Mouse (Mus musculus) lung, embryonic 14.5 days (tissue): ENCODE results near the gene Bid. TPM values are rescaled to one million over a fixed set of nuclear protein-coding genes. Genes with fewer than 3 reads are reported as not detected.

Experiments
- ATAC-seq: fragments of 200-750 bp; cut with Nextera tagmentation; 2 replicates; pipeline ENCODE4 v1.8.0; 2017; ENCODE audit warnings: mild to moderate bottlenecking, moderate TSS enrichment, moderate library complexity; ENCODE audit not compliant: insufficient read depth
- DNase-seq: peaks from one replicate; pipeline ENCODE4 v3.0.0-alpha.2; 2015
- H3K27ac ChIP-seq: fragments of 300-500 bp; sonication (generic); 2 replicates; pipeline ENCODE4 v1.5.1; 2014; ENCODE audit warnings: low read depth, mild to moderate bottlenecking, moderate library complexity
- H3K27me3 ChIP-seq: fragments of 300-500 bp; sonication (generic); 2 replicates; pipeline ENCODE4 v1.6.1; 2014; ENCODE audit warnings: low read length, control low read depth; ENCODE audit not compliant: insufficient read depth
- H3K36me3 ChIP-seq: fragments of 300-500 bp; sonication (generic); 2 replicates; pipeline ENCODE4 v1.6.1; 2014; ENCODE audit warnings: control low read depth; ENCODE audit not compliant: insufficient read depth
- H3K4me1 ChIP-seq: fragments of 300-500 bp; sonication (generic); 2 replicates; pipeline ENCODE4 v1.6.1; 2014; ENCODE audit warnings: antibody characterized with exemption, control low read depth; ENCODE audit not compliant: insufficient read depth
- H3K4me2 ChIP-seq: fragments of 300-500 bp; sonication (generic); 2 replicates; pipeline ENCODE4 v1.6.1; 2014; ENCODE audit warnings: mild to moderate bottlenecking
- H3K4me3 ChIP-seq: fragments of 300-500 bp; sonication (generic); 2 replicates; pipeline ENCODE4 v1.5.1; 2014; ENCODE audit warnings: low read depth, low read length
- H3K9ac ChIP-seq: fragments of 300-500 bp; sonication (generic); 2 replicates; pipeline ENCODE4 v1.6.1; 2014
- H3K9me3 ChIP-seq: fragments of 300-500 bp; sonication (generic); 2 replicates; pipeline ENCODE4 v1.6.1; 2016; ENCODE audit warnings: low read depth, low read length, control low read depth
- CTCF ChIP-seq: IDR thresholded peaks from 2 replicates; pipeline ENCODE4 v1.5.1; 2016; ENCODE audit warnings: antibody characterized with exemption, low read depth
- WGBS: fragments of 180-500 bp; shearing (Covaris S2); extraction: QIAGEN DNeasy Blood & Tissue Kit; methylation state at CpG from one replicate; pipeline ENCODE4 v1.1.7; 2014; 5-methylcytosine and 5-hydroxymethylcytosine counted together
- polyA plus RNA-seq: library from polyadenylated mRNA; unstranded; fragments of >200 nt; fragmentation: Nextera tagmentation; extraction: Ambion mirVana; gene quantifications from 2 replicates; pipeline ENCODE4 v1.2.1, GENCODE M21; 2014

Gene Bid
- polyA plus RNA-seq, 1 experiment from 2014 or later: 18.1 TPM

GRCm38 (mm10) chr6:120941575-120941974 is 24.9 kb upstream of the Bid start:
- Histone ChIP-seq H3K9ac (no peak overlapping the region), H3K27ac (no peak overlapping the region), H3K27me3 (no peaks in the 10 kb centered on the region), H3K4me2 (no peak overlapping the region), H3K36me3 (peaks cover 30% of the 10 kb centered on the region; the same call in 1 of the 2 replicates), H3K4me3 (no peak overlapping the region), H3K4me1 (no peaks in the 10 kb centered on the region), H3K9me3 (no peaks in the 10 kb centered on the region)
- no peak for ATAC-seq
- 90% methylated on average over 13 of the region's 13 CpGs for WGBS
- no peak for DNase-seq
- no peak for TF ChIP-seq CTCF

DNA sequence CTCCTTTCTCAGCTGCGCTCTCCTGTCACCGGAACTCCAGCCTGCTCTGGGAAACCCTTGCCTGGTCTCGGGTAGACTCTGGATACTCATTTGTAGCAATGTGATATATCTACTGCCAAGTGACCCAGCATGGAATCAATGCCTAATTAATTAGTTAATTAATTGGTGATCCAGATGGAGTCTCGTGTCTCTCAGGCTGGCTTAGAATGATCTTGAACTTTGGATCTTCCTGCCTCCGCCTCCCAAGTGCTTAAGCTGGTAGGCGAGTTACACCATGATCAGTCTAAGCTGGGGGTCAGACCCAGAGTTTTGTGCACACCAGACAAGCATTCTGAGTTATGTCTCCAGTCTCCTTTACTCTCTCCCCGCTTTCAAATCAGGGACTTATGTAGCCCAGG is 24.4 kb upstream of the Bid start:
- Histone ChIP-seq H3K27me3 (no peaks in the 10 kb centered on the region), H3K36me3 (peaks cover 26% of the 10 kb centered on the region; the same call in 1 of the 2 replicates), H3K27ac (no peak overlapping the region), H3K4me1 (no peaks in the 10 kb centered on the region), H3K9ac (no peak overlapping the region), H3K4me3 (no peak overlapping the region), H3K9me3 (no peaks in the 10 kb centered on the region), H3K4me2 (no peak overlapping the region)
- DNase-seq (no peak), ATAC-seq (no peak)
- no peak for TF ChIP-seq CTCF
- 79% methylated on average over 7 of the region's 7 CpGs for WGBS

DNA sequence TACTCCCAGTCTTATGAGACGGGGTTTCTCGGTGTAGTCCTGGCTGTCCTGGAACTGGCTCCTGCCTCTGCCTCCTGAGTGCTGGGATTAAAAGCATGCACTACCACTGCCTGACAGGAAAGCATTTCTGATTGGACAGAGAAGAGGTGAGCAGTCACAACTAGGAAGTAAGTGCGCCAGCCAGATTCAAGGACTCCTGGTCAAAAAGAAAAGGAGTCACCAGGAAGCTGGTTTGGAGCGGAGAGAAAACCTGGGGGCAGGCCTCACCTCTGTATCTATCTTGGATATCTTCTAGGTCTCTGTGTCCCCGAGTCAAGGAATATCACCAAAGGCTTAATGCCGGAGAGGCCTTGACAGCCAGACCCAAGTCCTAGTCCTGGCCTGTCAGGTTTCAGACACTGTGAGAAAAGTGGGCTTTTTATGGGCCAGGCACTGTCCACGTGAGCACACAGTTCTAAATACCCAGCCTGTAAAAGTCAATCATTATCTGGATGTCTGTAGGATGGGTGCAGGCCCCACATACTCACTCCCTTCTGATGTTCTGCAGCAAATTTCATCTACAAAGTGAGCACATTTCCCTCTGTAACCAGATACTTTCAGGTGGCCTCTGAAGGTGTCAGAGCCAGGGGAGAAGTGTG is 23.9 kb upstream of the Bid start:
- ATAC-seq (no peak), DNase-seq (no peak)
- no peak overlapping the region for H3K27ac ChIP-seq

GRCm38 (mm10) chr6:120939783-120940182 is 23.1 kb upstream of the Bid start:
- WGBS: 81% methylated on average over 3 of the region's 3 CpGs
- Histone ChIP-seq H3K27me3 (no peaks in the 10 kb centered on the region), H3K36me3 (peaks cover 22% of the 10 kb centered on the region; the same call in 1 of the 2 replicates), H3K4me2 (no peak overlapping the region), H3K4me1 (no peaks in the 10 kb centered on the region), H3K9me3 (no peaks in the 10 kb centered on the region), H3K27ac (no peak overlapping the region), H3K9ac (no peak overlapping the region), H3K4me3 (no peak overlapping the region)
- ATAC-seq: no peak
- TF ChIP-seq CTCF: no peak
- DNase-seq: no peak

More for the DNA sequence above, 23.9 kb upstream of the Bid start:
- Histone ChIP-seq H3K4me2 (no peak overlapping the region), H3K4me1 (no peaks in the 10 kb centered on the region), H3K36me3 (peaks cover 21% of the 10 kb centered on the region; the same call in 1 of the 2 replicates), H3K4me3 (no peak overlapping the region), H3K9me3 (no peaks in the 10 kb centered on the region), H3K27me3 (no peaks in the 10 kb centered on the region), H3K9ac (no peak overlapping the region)
- WGBS: 81% methylated on average over 7 of the region's 7 CpGs
- TF ChIP-seq CTCF: no peak

GRCm38 (mm10) chr6:120938763-120939450 is 22.3 kb upstream of the Bid start:
- Histone ChIP-seq H3K9ac (no peak overlapping the region), H3K4me2 (no peak overlapping the region), H3K4me3 (no peak overlapping the region), H3K36me3 (peaks cover 26% of the 10 kb centered on the region; the same call in 1 of the 2 replicates), H3K27me3 (no peaks in the 10 kb centered on the region), H3K27ac (no peak overlapping the region), H3K4me1 (no peaks in the 10 kb centered on the region), H3K9me3 (no peaks in the 10 kb centered on the region)
- no peak for TF ChIP-seq CTCF
- DNase-seq: no peak
- 81% methylated on average over 12 of the region's 12 CpGs for WGBS
- ATAC-seq: no peak

DNA sequence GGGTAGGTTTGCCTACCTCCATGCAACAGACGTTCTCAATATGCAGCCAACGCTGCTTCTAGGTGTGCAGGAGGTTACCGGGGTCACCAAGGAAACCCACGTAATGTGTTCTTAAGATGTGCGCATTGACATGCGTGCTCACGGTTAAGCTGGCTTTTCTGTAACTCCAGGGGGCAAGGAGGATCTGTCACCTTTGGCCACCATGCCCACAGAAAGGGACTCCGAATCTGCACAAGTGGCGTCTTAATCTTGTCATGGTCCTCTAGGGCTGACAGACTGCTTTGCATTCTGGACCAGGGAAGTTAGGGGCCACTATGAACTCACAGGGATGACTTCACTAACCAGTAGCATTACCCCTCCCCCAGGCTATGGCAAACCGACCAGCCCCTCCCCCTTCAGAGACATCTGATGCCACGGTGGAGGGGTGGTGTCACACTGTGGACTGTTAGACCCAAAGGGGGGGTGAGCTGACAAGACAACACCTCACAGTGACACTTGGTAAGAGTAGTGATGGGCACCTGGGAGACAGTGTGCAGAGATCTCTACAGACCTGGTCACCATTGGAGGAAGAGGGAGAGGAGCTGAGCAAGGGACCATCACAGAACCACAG is 21.5 kb upstream of the Bid start:
- no peak for TF ChIP-seq CTCF
- Histone ChIP-seq H3K4me1 (no peaks in the 10 kb centered on the region), H3K9me3 (no peaks in the 10 kb centered on the region), H3K4me3 (no peak overlapping the region), H3K9ac (no peak overlapping the region), H3K27ac (no peak overlapping the region), H3K4me2 (no peak overlapping the region), H3K36me3 (peaks cover 29% of the 10 kb centered on the region; the same call in 1 of the 2 replicates), H3K27me3 (no peaks in the 10 kb centered on the region)
- 77% methylated on average over 11 of the region's 11 CpGs for whole genome bisulfite sequencing
- DNase-seq (no peak), ATAC-seq (no peak)

DNA sequence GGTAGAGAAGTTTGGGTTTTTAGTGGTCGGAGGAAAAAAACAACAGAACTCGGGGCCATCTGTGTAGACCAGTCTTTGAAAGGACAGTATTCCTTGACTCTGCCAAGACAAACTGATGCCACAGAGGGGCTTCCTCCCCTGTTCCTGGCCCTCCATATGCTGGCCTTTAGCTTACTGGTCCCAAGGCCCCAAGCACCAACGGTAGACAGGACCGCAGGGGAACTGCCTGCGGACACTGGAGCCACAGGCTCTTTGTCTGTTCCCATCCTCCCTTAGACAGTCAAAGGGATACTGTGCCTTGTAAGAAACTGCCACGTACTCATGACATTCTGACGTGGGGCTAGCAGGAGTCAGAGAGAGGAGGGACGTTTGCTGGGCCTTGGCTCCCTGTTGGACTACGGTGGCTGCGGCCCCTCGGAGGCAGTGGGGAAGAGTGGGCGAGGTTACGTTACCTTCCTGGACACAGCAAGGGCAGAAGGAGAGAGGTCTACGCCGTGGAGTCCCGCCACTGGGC is 20.5 kb upstream of the Bid start:
- 68% methylated on average over 16 of the region's 16 CpGs for WGBS
- Histone ChIP-seq H3K9me3 (no peaks in the 10 kb centered on the region), H3K4me2 (no peak overlapping the region), H3K4me1 (no peaks in the 10 kb centered on the region), H3K27ac (no peak overlapping the region), H3K36me3 (peaks cover 32% of the 10 kb centered on the region; the same call in 1 of the 2 replicates), H3K27me3 (no peaks in the 10 kb centered on the region), H3K9ac (no peak overlapping the region), H3K4me3 (no peak overlapping the region)
- TF ChIP-seq CTCF: no peak
- DNase-seq: no peak
- no peak for ATAC-seq
